Mouse (Mus musculus) right cerebral cortex, postnatal 25 days (tissue): ENCODE measurements around the gene Aff3.

Source experiments
- DNase-seq: peaks from one replicate; pipeline ENCODE4 v3.0.0; 2022

Aff3 gene

DNA sequence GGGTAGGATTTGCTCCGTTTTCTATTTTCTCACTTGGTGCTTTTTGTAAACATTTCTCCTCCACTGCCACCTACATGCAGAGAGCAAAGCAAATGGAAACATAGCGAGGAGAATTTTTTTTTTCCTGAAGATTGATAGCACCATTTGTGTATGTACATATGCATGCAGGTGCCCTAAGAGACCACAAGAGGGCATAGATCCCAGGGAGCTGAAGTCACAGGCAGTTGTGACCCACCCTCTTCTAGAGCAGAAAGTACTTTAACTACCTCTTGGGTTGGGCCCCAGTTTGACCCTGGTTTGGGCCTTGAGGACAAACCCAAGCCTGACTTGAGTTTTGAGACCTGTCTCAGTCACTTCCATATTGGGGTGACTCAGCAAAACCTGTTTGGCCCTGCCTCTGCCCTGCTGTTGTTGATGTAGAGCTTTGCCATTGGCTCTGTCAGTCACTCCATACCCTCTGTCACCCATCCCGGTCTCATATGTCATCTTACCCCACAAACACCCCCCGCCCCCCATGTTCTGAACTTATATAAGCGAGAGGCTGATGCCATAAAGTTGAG is 9.7 kb downstream of the Aff3 start:
- DNase-seq: no peak

DNA sequence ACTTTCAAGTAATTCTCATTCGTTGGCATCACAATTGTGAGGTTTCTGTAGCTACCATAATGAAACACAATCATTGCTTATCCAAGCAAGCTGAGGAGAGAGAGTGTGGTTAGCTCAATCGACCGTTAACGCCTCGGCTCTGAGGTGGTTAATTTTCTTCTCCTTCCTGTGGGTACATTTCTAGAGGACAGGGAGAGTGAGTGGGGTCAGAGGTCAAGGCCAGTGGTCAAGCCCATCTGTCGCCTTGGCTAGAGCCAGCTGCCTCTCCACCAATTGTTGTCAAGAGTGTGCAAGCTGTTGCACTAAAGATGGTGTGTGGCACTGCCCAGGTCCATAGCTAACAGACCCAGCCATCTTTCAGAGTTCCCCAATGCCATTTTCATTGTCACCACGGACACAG is 14.7 kb downstream of the Aff3 start:
- no peak for DNase-seq

DNA sequence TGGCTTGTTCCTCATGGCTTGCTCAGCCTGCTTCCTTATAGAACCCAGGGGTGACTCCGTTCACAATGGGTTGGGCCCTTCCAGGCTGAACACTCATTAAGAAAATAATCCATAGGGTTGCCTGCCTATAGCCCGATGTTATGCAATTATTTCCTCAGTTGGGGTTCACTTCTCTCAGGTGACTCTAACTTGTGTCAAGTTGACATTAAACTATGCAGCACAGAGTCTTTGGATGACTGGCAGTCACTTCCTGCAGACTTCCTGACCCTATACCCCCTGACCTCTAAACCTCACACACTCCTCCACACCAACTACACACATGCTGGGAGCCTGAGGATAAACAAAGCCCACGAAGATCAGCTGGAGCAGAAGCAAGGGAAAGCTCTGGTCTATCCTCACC is 15.6 kb downstream of the Aff3 start:
- no peak for DNase-seq

DNA sequence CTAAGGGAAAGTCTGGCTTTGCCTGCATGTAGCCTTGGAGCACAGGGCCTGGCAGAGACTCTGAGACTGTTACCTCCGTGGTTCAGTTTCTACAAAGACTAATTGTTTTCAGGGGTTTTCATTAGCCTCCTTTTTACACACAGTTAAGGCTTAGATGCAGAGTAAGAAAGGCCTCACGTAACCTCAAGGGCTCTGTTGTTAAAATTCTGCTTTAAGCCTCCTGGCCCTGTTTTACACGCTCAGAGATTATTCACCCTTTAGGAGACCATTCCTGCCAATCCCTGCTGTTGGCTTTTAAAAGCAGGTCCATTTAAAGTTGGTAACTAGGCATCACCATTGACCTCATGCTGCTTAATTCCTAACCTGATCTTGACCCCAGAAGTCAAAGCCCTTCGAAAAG is 22.5 kb downstream of the Aff3 start:
- no peak for DNase-seq

DNA sequence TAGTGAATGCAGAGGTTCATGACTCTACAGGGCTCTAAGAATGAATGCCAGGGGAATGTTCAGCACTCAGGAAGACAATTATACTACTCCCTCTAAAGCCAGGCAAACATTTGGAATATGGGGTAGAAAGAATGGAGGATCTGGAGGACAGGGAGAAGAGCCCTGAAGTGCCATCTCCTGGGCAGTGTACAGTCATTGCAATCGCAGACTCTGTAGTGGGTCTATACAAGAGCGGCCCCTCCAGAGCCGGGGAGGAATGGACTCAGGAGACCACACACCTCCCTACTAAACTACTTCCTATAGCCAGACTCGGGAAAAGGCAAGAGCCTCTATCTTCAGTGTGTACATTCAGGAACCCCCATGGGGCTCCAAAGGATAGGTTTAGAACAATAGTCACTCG is 25.1 kb downstream of the Aff3 start:
- no peak for DNase-seq

DNA sequence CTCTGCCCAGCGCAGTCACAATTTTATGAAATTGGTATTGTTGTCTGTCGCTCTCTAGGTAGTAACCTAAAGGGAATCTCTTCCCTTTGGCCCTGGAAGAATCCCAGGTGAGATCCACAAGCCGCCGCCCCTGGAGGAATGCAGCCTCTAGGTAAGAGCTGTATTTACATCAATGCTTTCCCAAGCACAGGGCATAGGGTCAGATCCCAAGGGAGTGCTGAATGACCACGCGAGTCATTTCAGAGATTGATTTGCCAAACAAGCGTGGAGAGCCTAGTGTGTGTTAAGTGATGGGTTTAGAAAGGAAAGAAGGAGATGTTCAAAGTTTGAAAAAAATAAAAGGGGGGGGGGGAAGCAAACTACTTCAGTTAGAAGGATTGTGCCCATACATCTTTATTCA is 29.2 kb downstream of the Aff3 start:
- no peak for DNase-seq

DNA sequence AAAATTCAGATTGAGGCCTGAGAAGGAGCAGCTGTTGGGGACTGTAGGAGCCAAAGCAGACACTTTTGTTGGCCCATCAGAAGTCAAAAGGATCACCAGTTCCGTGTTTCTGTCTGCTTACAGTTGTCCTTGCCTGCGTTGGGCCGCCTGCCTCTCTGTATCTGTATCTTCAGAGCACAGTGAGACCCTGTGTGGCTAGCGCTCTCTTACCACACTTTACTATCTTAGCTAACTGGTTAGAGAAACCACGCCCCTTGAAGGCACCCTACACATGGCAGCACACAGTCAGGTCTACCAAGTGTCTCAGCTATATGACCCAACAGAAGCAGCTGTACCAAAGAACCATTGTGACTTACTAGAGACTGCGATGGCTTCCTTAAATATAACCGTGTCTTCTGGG is 30.7 kb downstream of the Aff3 start:
- DNase-seq: no peak

DNA sequence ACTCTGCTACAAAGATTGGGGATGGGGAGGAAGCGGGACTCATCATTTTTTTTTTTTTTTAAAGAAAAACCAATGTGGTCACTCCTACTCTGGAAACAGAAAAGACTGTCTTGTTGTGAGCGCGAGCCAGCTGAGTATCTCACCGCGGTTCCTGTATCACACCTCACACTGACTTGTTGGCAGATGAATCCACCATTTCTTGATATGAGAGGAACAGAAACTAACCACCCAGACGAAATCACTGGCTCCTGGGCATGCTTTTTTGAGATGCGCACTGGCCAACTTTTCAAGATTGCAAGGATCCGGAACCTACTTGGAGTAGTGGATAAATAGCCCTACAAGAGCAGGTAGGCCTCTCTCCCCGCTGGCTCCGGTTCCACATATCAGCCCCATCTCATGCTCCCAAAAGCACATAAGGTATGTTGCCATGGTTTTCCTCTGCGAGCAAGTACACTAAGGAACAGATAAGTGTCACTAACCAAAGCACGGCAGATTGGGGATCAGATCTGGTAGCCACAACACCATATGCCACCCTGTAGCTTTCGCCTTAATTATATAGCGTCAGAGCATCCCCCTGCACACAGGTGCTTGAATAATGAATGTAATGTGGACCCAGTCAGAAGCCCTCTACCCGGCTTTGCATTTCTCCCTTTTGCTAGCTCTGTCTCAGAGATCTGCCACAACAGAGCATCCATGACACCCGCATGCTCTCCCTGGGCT is 32.1 kb downstream of the Aff3 start:
- DNase-seq: peak; percentile 21

DNA sequence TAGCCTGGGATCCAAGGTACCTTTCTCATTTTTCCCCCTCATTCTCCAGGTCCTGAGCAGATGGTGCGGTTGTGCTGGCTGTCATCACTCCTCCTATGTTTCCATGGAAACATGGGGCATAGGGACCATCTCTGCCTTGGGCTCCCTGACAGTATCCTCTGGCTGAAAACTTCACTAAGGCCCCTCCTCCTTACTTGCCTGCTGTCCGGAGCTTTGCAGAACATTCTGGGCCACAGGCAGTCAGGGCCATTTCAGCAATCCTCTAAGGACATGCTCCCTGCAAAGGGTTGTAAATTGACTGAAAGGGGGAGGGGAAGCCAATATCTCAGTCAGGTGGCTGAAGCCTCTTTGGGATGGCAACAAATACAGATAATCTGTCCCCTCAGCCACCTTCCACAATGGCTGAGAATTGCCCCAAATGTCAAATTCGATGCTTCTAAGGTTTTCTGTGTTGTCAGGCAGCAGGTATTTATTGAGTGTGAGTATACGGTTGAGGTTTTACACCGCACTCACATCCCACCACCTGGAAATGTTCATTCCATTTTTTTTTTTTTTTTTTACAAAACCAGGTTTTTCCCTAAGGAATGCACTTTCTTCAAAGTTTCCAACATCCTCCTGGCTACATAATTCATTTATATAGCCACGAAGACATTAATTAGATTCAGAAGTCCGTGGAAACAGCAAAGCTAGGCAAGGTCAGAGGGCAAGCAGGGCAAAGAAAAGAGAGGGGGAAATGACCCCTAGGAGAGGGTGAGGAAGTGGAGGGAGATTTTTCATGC is 33.1 kb downstream of the Aff3 start:
- DNase-seq: peak; percentile 14

DNA sequence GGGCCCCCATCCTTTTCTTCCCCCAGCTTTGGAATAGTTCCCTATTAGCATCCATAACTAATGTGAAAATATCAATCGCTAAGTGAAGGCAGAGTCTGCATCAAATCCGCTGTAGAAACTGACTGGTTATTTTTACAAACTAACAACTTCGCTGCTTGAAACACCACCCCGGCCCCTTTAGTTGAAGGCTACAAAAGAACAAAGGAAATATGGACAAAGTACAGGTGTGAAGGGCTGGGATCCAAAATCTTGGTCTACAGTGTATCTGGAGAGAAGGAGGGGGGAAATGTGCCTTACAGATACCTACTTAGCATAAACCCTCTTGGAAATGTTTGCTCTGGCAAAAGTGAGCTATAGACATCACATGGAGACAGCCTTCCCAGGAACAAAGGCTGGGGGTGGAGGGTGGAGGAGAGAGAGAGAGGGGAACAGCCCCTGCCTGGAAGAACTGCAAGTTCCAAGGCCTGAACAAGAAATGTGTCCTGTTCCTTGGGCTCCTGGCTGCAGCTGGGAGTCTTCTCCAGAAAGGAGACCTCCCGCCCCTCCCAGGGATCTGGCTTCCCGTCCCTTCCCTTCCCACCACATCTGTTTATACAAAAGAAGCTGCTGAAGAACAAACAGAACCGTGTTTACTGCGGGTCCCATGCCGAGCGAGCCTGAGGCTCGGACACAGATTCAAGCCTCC is 35.7 kb downstream of the Aff3 start:
- DNase-seq: no peak

DNA sequence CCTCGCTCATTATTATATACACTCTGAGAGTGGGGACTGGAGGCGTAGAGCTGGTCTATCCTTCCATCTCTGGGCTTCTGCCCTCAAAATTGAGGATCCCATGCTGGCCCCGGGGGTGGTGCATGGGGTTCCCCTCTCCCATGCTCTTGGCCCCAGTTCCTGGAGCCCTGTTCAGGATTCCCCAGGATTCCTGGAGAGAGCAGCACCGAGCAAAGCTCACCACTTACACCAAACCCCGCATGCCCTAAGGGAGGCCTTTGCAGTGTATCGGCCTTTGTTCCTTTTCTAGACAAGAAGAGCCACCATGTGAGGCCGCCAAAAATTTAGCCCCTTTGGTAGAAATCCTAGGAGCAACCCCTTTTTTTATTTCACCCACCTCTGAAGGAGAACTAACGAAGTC is 36.3 kb downstream of the Aff3 start:
- peak; percentile 26 for DNase-seq

DNA sequence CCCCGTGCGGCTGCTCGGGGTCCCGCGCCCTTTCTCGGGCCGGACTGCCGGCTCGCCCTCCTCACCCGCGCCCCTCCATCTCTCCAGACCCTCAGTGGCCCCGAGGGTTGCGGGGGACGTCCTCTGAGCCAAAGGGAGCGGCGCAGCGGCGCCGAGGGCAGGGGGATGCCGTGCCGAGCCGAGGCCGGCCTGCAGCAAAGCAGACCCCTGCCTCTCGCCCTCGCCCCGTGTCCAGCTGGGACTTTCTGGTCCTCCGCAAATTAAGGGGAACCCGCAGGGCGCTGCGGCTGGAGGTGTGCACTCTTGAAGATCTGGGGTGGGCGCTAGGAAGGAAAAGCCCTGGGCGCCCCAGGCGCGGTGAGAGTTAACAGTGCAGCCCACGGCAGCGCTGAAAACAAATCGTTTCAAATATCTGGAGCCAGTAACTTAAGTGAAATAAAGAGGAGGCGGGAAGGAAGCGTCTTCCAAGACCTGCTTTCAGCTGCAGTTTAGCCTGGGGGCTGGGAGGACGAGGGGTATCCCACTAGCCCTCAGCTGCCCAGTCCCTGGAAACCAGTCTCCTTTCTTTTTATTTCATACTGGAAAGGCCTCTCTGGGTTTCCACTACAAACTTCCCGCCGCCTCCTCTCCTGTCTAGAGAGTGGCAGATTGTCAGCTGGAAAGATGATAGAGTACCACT is 36.9 kb downstream of the Aff3 start:
- DNase-seq: peak; percentile 60

DNA sequence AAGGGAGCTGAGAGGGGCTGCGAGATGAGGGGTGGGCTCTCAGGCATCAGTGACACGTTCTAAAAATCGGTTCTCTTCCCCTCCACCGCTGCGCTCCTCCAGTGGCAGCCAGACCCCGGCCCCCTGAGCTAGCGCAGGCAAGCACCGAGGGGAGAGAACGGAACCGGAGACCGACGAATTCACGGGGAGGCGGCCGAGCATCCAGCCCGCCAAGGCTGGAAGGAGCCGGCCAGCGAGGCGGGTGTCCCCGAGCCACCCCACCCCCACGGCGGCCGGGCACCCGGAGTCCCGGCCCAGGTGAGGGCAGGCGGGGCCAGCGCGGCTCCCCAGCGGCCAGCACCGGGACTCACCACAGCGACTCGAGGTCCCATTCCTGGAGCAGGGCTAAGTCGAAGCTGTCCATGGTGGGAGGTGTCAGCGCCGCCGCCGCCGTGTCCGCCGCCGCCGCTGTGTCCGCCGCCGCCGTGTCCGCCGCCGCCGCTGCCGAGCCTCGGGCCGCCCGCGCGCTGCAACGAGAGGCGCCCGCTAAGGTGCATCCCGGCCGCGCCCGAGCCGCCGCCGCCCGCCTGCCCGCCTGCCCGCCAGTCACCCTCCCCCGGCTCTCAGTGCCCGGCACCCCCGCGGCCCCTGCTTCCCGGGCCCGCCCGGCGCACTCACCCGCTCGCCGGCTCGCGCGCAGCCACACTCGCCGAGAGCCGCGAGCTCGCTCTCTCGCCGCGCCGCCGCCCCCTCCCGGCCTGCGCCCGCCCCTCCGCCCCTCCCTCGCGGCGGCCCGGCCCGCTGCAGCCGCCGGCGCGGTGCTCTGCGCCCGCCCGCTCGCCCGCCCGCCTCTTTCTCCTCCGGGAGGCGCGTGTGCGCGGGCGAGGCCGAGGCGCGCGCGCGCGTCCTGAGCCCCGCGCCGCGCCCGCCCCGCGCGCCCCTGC is 37.8 kb downstream of the Aff3 start:
- peak; percentile 77 for DNase-seq

DNA sequence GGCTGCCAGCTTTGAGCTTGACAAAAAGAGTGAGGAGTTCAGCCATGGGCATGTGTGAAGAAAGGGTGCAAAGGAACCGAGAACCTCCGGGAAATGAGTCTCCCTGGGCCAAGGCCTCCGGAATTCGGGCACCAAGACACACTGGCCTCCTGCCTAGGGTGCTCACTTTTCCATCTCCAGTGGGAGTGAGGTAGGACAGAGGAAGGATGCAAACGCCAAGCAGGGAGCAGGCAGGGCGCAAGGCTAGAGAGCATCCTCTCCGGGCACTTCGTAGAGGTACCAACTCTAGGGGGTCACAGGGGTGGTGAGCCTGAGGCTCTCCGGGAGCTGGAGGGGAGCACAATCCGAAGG is 38.4 kb downstream of the Aff3 start:
- peak; percentile 27 for DNase-seq

DNA sequence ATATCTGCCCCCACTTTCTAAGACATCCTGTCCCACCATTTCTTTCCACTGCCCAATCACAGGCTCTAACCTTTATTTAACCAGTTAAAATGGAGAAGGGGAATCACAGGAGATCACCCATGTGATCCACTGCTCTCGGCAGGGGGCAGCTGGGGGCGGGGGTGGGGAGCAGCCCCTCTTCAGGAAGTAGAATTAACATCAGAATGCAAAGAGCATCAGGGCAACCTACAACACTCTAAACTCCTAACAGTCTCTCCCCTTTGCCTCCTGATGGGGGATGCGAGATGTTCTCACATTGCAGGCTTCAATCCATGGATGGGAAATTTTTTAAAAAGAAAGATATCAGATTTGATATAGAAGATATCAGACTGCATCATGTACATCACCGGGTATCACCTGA is 42.9 kb downstream of the Aff3 start:
- DNase-seq: no peak

DNA sequence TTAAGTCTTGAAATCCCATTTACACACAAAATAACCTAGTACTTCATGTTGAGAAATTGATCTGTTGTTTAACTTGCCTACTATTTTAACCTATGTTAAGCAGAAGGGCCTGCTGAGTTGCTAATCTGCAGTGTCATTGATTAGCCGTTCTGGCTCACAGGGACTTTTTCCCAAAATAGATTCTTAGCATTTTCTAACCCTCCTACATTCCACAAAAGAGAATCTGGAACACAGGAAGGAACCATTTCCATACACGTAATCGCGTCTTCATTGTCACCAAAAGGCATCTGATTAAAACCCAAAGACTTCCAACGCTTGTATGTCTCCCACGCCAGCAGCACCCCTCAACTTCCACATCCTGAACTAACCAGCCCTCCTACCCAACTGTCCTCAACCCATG is 44.4 kb downstream of the Aff3 start:
- DNase-seq: no peak

DNA sequence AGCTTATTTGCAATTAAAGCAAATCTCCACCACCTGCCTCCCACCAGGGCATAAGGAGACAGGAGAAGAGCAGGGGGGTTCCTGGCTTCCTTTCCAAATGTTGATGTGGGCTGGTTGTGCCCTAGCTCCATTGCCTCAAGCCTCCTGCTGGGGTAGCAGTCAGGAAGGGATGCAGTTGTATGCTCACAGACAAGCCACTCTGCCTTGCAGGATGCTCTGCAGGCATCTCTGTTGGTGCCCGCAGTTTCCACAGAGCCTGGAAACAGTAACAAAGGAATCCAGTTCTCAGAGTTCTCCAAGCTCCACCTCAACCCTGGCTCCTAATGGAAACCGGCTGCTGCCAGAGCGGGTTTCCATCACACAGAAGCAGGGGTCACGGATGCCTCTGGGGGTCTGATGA is 58.0 kb downstream of the Aff3 start:
- DNase-seq: no peak

DNA sequence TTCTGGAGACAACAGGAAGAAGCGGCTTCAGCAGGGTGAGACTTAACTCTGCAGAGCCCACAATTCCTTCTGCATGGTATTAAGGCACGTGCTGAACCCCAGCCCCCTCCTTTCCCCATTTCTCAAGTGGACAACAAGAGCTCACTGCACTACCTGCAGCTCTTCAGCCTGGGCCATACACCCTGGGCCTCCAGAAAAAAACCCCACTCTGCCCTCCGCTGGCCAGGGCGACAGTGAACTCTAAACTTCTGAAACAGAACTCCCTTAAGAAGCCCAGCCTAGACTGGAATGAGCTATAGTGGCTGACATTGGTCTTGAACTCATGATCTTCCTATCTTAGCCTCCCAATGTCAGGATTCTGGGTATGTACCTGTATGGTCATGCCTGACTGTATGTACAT is 59.3 kb downstream of the Aff3 start:
- no peak for DNase-seq

DNA sequence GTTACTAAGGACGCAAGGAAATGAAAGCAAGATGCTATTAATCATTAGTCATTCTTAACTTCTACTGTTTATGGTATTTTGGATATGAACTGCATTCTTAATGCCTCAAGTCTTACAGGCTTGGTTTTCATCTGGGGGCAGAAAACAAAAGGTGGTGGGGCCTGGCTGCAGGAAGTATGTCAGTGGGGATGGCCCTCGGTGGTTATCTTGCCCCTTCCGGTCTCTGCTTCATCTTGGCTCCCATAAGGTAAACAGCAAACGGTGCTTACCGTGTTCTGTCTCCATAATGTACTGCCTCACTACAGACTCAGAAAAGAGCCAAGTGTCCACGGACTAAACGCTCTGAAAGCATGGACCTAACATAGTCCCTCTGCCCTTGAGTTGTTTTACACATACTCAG is 60.1 kb downstream of the Aff3 start:
- DNase-seq: no peak

DNA sequence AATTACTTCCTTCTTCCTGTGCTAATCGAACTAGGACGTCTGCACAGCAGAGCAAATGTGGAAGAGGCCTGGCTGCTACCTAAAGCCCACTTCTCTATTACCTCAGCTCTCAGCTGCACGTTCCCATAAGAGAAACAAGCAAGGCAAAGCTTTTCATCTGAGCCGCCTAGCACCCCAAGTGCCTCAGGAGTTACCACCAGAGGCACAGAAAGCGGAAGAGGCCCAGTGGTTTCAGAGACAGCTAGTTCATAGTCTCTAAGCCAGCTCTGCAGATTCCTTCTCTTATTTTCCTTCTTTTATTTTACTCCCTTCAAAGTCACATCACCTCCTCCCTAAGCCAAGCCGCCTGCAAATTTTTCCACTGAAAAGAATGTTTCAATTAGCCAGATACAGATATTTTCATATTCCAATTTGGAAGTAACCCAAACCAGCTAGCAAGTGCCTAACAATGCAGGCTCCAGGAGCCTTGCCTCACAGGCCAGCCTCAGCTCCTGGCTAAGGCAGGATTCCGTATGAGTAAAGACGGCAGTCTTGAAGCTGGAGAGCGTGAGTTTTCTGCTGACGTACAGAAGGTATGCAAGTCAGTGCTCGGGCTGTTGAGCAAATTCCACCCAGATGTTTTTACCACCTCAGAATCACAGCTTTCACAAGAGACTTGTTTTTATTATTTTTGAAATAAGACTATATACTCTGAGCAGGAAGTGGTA is 62.8 kb downstream of the Aff3 start:
- no peak for DNase-seq

DNA sequence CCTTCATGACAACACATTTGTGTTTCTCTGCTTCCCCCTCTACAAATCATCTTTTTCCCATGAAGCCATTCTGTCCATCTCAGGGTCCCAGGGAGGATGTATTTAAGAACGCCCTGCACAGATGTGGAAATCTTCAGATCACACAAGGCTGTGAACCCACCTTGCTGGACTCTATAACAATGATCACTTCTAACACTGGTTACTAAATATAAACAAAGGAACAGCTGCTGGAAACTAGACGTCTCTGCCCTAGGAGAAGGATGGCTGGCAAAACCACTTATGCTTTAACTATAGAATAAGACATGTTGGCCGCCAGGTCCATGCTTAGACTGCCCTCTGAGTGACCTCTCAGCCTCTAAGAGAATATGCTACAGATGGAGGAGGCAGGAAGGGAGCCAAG is 69.4 kb downstream of the Aff3 start:
- DNase-seq: no peak

DNA sequence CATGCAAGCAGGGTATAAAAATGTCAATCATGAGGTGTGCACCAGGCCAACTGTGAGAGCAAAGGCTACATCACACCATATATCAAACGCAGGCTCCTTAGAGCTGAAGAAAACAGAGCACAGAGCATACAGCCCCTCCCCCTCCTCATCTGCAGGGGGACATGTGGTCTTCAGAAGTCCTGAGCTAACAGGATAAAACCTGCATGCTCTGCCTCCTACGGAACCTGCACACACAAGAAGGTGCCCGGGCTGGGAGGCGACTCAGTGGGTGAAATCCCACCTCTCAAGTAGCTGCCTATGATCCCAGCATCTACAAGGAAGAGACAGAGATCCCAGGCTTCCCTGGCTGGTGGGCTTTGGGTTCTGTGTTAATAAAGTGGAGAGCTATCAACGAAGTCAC is 70.0 kb downstream of the Aff3 start:
- DNase-seq: no peak
